Mouse (Mus musculus): ENCODE data around the gene Ctnna2. TPM values are rescaled to one million over a fixed set of nuclear protein-coding genes. Genes with fewer than 3 reads are reported as not detected.

Gene Ctnna2
- polyA plus RNA-seq, 1 experiment, result not detected

GRCm38 (mm10) chr6:77837543-77837942 is 142.0 kb downstream of the Ctnna2 start:
- Histone ChIP-seq H3K27me3 (ENCODE audit: control insufficient read depth, insufficient read depth, insufficient read length) (no peaks in the 10 kb centered on the region), H3K36me3 (ENCODE audit: control insufficient read depth, insufficient read depth) (no peaks in the 10 kb centered on the region), H3K4me3 (no peak overlapping the region), H3K4me2 (ENCODE audit: low read depth) (no peak overlapping the region), H3ac (ENCODE audit: control insufficient read depth, insufficient read length) (no peak overlapping the region), H3K79me2 (ENCODE audit: control insufficient read depth, insufficient read depth) (no peaks in the 10 kb centered on the region)
- TF ChIP-seq E2F4 (IDR thresholded peaks at IDR 0.05; ENCODE audit: insufficient read depth), result no peak
- TF ChIP-seq MAX (IDR thresholded peaks at IDR 0.05; ENCODE audit: low read depth), result no peak
- no peak for TF ChIP-seq POLR2A (IDR thresholded peaks at IDR 0.05; ENCODE audit: insufficient read length, low read depth)

GRCm38 (mm10) chr6:77834680-77835079 is 144.8 kb downstream of the Ctnna2 start:
- no peak overlapping the region for H3ac ChIP-seq (ENCODE audit: control insufficient read depth, insufficient read length)
- no peak for TF ChIP-seq MYOG (IDR thresholded peaks at IDR 0.05; ENCODE audit: control insufficient read depth in 1 of 3, insufficient read depth in 1 of 3, insufficient read length in 2 of 3, low read depth in 2 of 3)
- TF ChIP-seq E2F4 (IDR thresholded peaks at IDR 0.05; ENCODE audit: insufficient read depth), result no peak
- no peak for TF ChIP-seq TCF12 (IDR thresholded peaks at IDR 0.05; ENCODE audit: insufficient read depth, poor library complexity, severe bottlenecking)
- TF ChIP-seq SRF (IDR thresholded peaks at IDR 0.05; ENCODE audit: control insufficient read depth, insufficient read length, low read depth), result no peak
- TF ChIP-seq MYOD1 (IDR thresholded peaks at IDR 0.05; ENCODE audit: control insufficient read depth in 1 of 3, insufficient read length in 2 of 3, low read depth in 2 of 3), result no peak
- no peak for TF ChIP-seq USF1 (IDR thresholded peaks at IDR 0.05; ENCODE audit: low read depth)
- TF ChIP-seq CEBPB (IDR thresholded peaks at IDR 0.05; ENCODE audit: insufficient read depth, poor library complexity, severe bottlenecking), result no peak
- TF ChIP-seq POLR2A (IDR thresholded peaks at IDR 0.05; ENCODE audit: insufficient read length, low read depth), result no peak
- TF ChIP-seq TCF3 (IDR thresholded peaks at IDR 0.05; ENCODE audit: insufficient read length, low read depth), result no peak
- TF ChIP-seq REST (IDR thresholded peaks at IDR 0.05; ENCODE audit: insufficient read depth, insufficient read length), result no peak
- no peak for TF ChIP-seq POLR2AphosphoS2 (IDR thresholded peaks at IDR 0.05; ENCODE audit: insufficient read length, low read depth)
- TF ChIP-seq MAX (IDR thresholded peaks at IDR 0.05; ENCODE audit: low read depth), result no peak
- no peak overlapping the region for H3K4me2 ChIP-seq (ENCODE audit: low read depth)
- no peaks in the 10 kb centered on the region for H3K27me3 ChIP-seq (ENCODE audit: control insufficient read depth, insufficient read depth, insufficient read length)
- H3K36me3 ChIP-seq (ENCODE audit: control insufficient read depth, insufficient read depth), result no peaks in the 10 kb centered on the region
- no peaks in the 10 kb centered on the region for H3K79me2 ChIP-seq (ENCODE audit: control insufficient read depth, insufficient read depth)
- H3K4me3 ChIP-seq, result no peak overlapping the region

- Histone ChIP-seq H3ac (ENCODE audit: control insufficient read depth, insufficient read length) (no peak overlapping the region), H3K27me3 (ENCODE audit: control insufficient read depth, insufficient read depth, insufficient read length) (no peaks in the 10 kb centered on the region), H3K4me3 (no peak overlapping the region), H3K36me3 (ENCODE audit: control insufficient read depth, insufficient read depth) (no peaks in the 10 kb centered on the region), H3K79me2 (ENCODE audit: control insufficient read depth, insufficient read depth) (no peaks in the 10 kb centered on the region), H3K4me2 (ENCODE audit: low read depth) (no peak overlapping the region)
- TF ChIP-seq SRF (IDR thresholded peaks at IDR 0.05; ENCODE audit: control insufficient read depth, insufficient read length, low read depth) (no peak), MAX (IDR thresholded peaks at IDR 0.05; ENCODE audit: low read depth) (no peak), USF1 (IDR thresholded peaks at IDR 0.05; ENCODE audit: low read depth) (no peak), TCF12 (IDR thresholded peaks at IDR 0.05; ENCODE audit: insufficient read depth, poor library complexity, severe bottlenecking) (no peak), POLR2AphosphoS2 (IDR thresholded peaks at IDR 0.05; ENCODE audit: insufficient read length, low read depth) (no peak), MYOD1 (IDR thresholded peaks at IDR 0.05; ENCODE audit: control insufficient read depth in 1 of 3, insufficient read length in 2 of 3, low read depth in 2 of 3) (no peak), POLR2A (IDR thresholded peaks at IDR 0.05; ENCODE audit: insufficient read length, low read depth) (no peak), REST (IDR thresholded peaks at IDR 0.05; ENCODE audit: insufficient read depth, insufficient read length) (no peak)
These were observed 152.0 kb downstream of the Ctnna2 start for GRCm38 (mm10) chr6:77827526-77827925.

GRCm38 (mm10) chr6:77817116-77817515 is 162.4 kb downstream of the Ctnna2 start:
- Histone ChIP-seq H3K4me3 (no peak overlapping the region), H3K79me2 (ENCODE audit: control insufficient read depth, insufficient read depth) (no peaks in the 10 kb centered on the region), H3ac (ENCODE audit: control insufficient read depth, insufficient read length) (no peak overlapping the region), H3K36me3 (ENCODE audit: control insufficient read depth, insufficient read depth) (no peaks in the 10 kb centered on the region), H3K27me3 (ENCODE audit: control insufficient read depth, insufficient read depth, insufficient read length) (no peaks in the 10 kb centered on the region), H3K4me2 (ENCODE audit: low read depth) (no peak overlapping the region)
- TF ChIP-seq MYOD1 (IDR thresholded peaks at IDR 0.05; ENCODE audit: control insufficient read depth in 1 of 3, insufficient read length in 2 of 3, low read depth in 2 of 3) (no peak), MYOG (IDR thresholded peaks at IDR 0.05; ENCODE audit: control insufficient read depth in 1 of 3, insufficient read depth in 1 of 3, insufficient read length in 2 of 3, low read depth in 2 of 3) (no peak), E2F4 (IDR thresholded peaks at IDR 0.05; ENCODE audit: insufficient read depth) (no peak), SRF (IDR thresholded peaks at IDR 0.05; ENCODE audit: control insufficient read depth, insufficient read length, low read depth) (no peak), TCF3 (IDR thresholded peaks at IDR 0.05; ENCODE audit: insufficient read length, low read depth) (no peak), TCF12 (IDR thresholded peaks at IDR 0.05; ENCODE audit: insufficient read depth, poor library complexity, severe bottlenecking) (no peak), MAX (IDR thresholded peaks at IDR 0.05; ENCODE audit: low read depth) (no peak), POLR2A (IDR thresholded peaks at IDR 0.05; ENCODE audit: insufficient read length, low read depth) (no peak), REST (IDR thresholded peaks at IDR 0.05; ENCODE audit: insufficient read depth, insufficient read length) (no peak), USF1 (IDR thresholded peaks at IDR 0.05; ENCODE audit: low read depth) (no peak), POLR2AphosphoS2 (IDR thresholded peaks at IDR 0.05; ENCODE audit: insufficient read length, low read depth) (no peak), CEBPB (IDR thresholded peaks at IDR 0.05; ENCODE audit: insufficient read depth, poor library complexity, severe bottlenecking) (no peak)

- Histone ChIP-seq H3K27me3 (ENCODE audit: control insufficient read depth, insufficient read depth, insufficient read length) (no peaks in the 10 kb centered on the region), H3K36me3 (ENCODE audit: control insufficient read depth, insufficient read depth) (no peaks in the 10 kb centered on the region), H3K4me3 (no peak overlapping the region), H3ac (ENCODE audit: control insufficient read depth, insufficient read length) (no peak overlapping the region), H3K79me2 (ENCODE audit: control insufficient read depth, insufficient read depth) (no peaks in the 10 kb centered on the region), H3K4me2 (ENCODE audit: low read depth) (no peak overlapping the region)
- no peak for TF ChIP-seq POLR2AphosphoS2 (IDR thresholded peaks at IDR 0.05; ENCODE audit: insufficient read length, low read depth)
- no peak for TF ChIP-seq USF1 (IDR thresholded peaks at IDR 0.05; ENCODE audit: low read depth)
- no peak for TF ChIP-seq TCF12 (IDR thresholded peaks at IDR 0.05; ENCODE audit: insufficient read depth, poor library complexity, severe bottlenecking)
- TF ChIP-seq CEBPB (IDR thresholded peaks at IDR 0.05; ENCODE audit: insufficient read depth, poor library complexity, severe bottlenecking), result no peak
- no peak for TF ChIP-seq MYOD1 (IDR thresholded peaks at IDR 0.05; ENCODE audit: control insufficient read depth in 1 of 3, insufficient read length in 2 of 3, low read depth in 2 of 3)
- no peak for TF ChIP-seq SRF (IDR thresholded peaks at IDR 0.05; ENCODE audit: control insufficient read depth, insufficient read length, low read depth)
- no peak for TF ChIP-seq MYOG (IDR thresholded peaks at IDR 0.05; ENCODE audit: control insufficient read depth in 1 of 3, insufficient read depth in 1 of 3, insufficient read length in 2 of 3, low read depth in 2 of 3)
- TF ChIP-seq POLR2A (IDR thresholded peaks at IDR 0.05; ENCODE audit: insufficient read length, low read depth), result no peak
- no peak for TF ChIP-seq REST (IDR thresholded peaks at IDR 0.05; ENCODE audit: insufficient read depth, insufficient read length)
- no peak for TF ChIP-seq TCF3 (IDR thresholded peaks at IDR 0.05; ENCODE audit: insufficient read length, low read depth)
- TF ChIP-seq E2F4 (IDR thresholded peaks at IDR 0.05; ENCODE audit: insufficient read depth), result no peak
- no peak for TF ChIP-seq MAX (IDR thresholded peaks at IDR 0.05; ENCODE audit: low read depth)
These were observed 168.5 kb downstream of the Ctnna2 start for GRCm38 (mm10) chr6:77811041-77811440.
